Mouse (Mus musculus): ENCODE results near the gene Rwdd4a.

The Rwdd4a gene

DNA sequence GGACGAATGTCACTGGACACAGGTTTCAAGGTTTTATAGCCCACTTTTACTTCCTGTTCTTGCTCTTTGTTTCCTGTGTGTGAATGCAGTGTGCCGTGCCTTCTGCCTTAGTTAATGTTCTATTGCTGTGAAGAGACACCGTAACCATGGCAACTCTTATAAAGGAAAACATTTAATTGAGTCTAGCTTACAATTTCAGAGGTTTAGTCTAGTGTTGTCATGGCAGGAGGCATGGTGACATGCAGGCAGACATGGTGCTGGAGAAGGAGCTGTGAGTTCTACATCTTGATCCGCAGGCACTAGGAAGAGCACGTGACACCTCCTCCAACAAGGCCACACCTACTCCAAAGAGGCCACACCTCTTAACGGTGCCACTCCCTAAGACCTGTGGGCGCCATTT, 48.0 kb downstream of the Rwdd4a start:
- DNase-seq (ENCODE audit: low spot score in 2 of 2), result no peak

DNA sequence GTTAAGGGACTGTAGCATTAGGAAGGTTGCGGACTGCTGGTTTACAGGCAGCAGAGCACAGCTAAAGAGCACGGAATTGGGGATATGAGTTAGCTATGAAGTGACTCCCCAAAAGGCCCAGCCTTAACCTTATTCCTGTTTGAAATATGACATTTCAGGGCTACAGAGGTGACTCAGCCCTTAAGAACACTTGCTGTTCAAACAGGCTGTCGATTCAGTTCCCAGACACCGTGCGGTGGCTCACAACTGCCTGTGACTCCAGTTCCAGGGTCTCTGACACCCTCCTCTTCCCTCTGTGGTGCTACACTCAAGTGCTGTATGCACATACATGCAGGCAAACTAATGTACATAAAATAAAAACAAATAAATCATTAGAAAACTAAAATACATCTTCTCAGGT, 55.2 kb downstream of the Rwdd4a start:
- no peak for DNase-seq (ENCODE audit: low spot score in 2 of 2)

DNA sequence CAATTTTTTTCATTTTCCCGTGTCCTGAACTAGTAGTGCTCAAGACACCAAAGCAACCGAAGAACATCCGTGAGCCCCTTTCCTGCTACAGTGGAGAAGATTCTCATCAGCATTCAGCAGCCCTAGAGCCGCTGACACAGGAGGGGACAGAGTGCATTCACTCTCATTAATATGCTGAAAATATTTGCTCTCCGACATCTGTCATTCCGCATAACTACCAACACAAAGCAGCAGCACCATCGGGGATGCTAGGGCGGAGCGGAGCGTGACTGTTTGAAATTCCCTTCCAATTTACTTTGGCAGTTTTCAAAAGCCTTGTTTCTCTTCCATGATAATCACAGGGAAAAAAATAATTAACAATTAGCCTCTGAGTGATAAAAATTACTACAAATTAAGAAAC, 56.9 kb downstream of the Rwdd4a start:
- no peak for DNase-seq (ENCODE audit: low spot score in 2 of 2)

DNA sequence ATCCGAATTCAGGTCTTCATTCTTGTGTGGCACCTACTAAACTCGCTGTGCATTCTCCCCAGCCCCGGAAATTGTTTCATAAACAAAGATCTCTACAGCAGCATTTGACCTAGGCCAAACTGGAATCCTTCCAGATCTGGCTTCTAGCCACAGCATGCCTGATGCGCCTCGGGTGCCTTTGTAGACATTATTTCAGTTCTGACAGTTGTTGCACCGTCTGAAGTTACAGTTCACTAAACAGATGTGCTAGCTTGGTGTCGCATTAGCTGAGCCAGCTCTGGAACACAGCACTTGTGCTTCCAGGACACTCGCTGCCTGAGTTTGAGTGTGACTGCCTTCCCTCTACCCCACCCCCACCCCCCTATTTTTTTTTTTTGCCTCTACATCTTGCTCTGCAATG, 67.2 kb downstream of the Rwdd4a start:
- DNase-seq (ENCODE audit: low spot score in 2 of 2), result no peak

All from cerebellum, postnatal 4 days (tissue).